Mouse (Mus musculus) spleen, adult 2 months (tissue): Measurements from ENCODE around the gene Krt6a.

Source experiments
- CTCF ChIP-seq: fragments of 200-500 bp; IDR thresholded peaks from 2 replicates; pipeline ENCODE4 v1.5.1; 2011; ENCODE audit warnings: mild to moderate bottlenecking, inconsistent platforms; ENCODE audit not compliant: insufficient read depth, insufficient read length, insufficient replicate concordance; ENCODE audit errors: extremely low read depth
- POLR2A ChIP-seq: fragments of 200-500 bp; IDR thresholded peaks from 2 replicates; pipeline ENCODE4 v1.6.1; 2011; ENCODE audit warnings: low read depth, low read length, inconsistent platforms

DNA sequence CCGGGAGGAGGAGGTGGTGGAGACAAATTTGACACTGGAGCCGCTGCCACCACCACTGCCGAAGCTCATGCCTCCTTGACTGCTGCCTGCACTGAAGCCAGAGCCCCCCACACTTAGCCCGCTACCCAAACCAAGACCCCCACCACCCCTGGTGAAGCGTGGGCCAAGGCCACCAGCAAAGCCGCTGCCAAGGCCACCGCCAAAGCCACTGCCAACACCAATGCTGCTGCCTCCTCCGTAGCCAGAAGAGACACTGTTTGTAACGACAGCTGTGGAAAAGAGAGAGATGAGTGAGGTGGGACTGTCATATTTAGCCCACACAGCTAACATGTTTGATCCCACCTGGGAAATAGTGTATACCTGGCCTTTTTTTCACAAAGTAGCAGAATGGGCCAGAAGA is 13.3 kb upstream of the Krt6a start:
- TF ChIP-seq CTCF (no peak), POLR2A (no peak)
